Mouse (Mus musculus) stomach, embryonic 15.5 days (tissue): ENCODE results near the gene Il31ra. TPM values are rescaled to one million over a fixed set of nuclear protein-coding genes. Genes with fewer than 3 reads are reported as not detected.
"Not testable (repeated sequence)": the region's sequence is repeated elsewhere in the genome, so short reads cannot be mapped to it uniquely, and the experiment has no call there.

Experiments used
- ATAC-seq: fragments of 200-750 bp; cut with Nextera tagmentation; 2 replicates; pipeline ENCODE4 v1.8.0; 2017; ENCODE audit warnings: low read depth, moderate number of reproducible peaks, moderate TSS enrichment; ENCODE audit not compliant: insufficient read depth, low FRiP score
- H3K27ac ChIP-seq: fragments of 300-500 bp; sonication (generic); 2 replicates; pipeline ENCODE4 v1.5.1; 2015; ENCODE audit warnings: mild to moderate bottlenecking, inconsistent platforms
- H3K27me3 ChIP-seq: fragments of 300-500 bp; sonication (generic); replicated peaks from 2 replicates; pipeline ENCODE4 v1.6.1; 2015; ENCODE audit warnings: inconsistent platforms
- H3K36me3 ChIP-seq: fragments of 300-500 bp; sonication (generic); 2 replicates; pipeline ENCODE4 v1.6.1; 2015; ENCODE audit warnings: inconsistent platforms
- H3K4me1 ChIP-seq: fragments of 300-500 bp; sonication (generic); 2 replicates; pipeline ENCODE4 v1.6.1; 2015; ENCODE audit warnings: inconsistent platforms
- H3K4me2 ChIP-seq: fragments of 300-500 bp; sonication (generic); 2 replicates; pipeline ENCODE4 v1.6.1; 2015; ENCODE audit warnings: mild to moderate bottlenecking, inconsistent platforms
- H3K4me3 ChIP-seq: fragments of 300-500 bp; sonication (generic); replicated peaks from 2 replicates; pipeline ENCODE4 v1.5.1; 2015; ENCODE audit warnings: inconsistent platforms
- H3K9ac ChIP-seq: fragments of 300-500 bp; sonication (generic); 2 replicates; pipeline ENCODE4 v1.6.1; 2015; ENCODE audit warnings: inconsistent platforms
- H3K9me3 ChIP-seq: fragments of 300-500 bp; sonication (generic); 2 replicates; pipeline ENCODE4 v1.6.1; 2016; ENCODE audit warnings: inconsistent platforms
- WGBS: fragments of 180-500 bp; shearing (Covaris S2); methylation state at CpG from one replicate; pipeline ENCODE4 v1.1.7; 2015; 5-methylcytosine and 5-hydroxymethylcytosine counted together
- polyA plus RNA-seq: library from polyadenylated mRNA; unstranded; fragments of >200 nt; fragmentation: Nextera tagmentation; extraction: Ambion mirVana; gene quantifications from 2 replicates; pipeline ENCODE4 v1.2.1, GENCODE M21; 2015

Gene Il31ra
- 0.06 TPM in 2 replicates for polyA plus RNA-seq

DNA sequence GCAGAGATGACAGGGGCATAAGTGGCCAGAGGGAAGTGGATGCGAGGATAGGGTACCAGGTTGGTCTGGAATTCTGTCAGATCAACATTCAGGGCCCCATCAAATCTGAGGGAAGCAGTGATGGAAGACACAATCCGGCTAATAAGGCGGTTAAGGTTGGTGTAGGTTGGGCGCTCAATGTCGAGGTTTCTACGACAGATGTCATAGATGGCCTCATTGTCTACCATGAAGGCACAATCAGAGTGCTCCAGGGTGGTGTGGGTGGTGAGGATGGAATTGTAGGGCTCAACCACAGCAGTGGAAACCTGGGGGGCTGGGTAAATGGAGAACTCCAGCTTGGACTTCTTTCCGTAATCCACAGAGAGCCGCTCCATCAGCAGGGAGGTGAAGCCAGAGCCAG, at the start of gene Il31ra:
Il31ra (minus strand) TSS at position 101 of the 400 bp plus-strand sequence.
- H3K27ac ChIP-seq = not testable (repeated sequence)
- 95% methylated on average over 6 of the region's 8 CpGs for WGBS

DNA sequence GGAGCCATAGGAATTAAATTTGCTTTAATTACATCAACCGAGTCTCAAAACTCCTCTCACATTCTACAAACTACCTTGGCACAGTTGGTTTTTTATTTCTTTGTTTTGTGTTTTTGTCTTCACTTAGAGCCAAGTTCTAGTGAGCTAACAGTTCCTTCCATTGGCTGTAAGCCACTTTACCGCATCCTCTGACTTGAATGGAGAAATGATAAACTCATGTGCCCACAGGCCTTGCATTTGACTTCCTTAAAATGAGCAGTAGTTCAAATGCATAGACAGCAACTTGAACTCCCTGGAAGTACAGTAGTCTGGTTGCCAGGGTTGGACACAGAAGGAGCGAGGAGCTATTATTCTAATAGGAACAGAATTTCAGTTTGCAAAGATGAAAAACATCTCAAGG, 48.7 kb upstream of the Il31ra start:
- no peak overlapping the region for H3K9ac ChIP-seq
- no peak overlapping the region for H3K4me2 ChIP-seq
- ATAC-seq = no peak
- no peak overlapping the region for H3K4me3 ChIP-seq
- H3K36me3 ChIP-seq = no peaks in the 10 kb centered on the region
- no peaks in the 10 kb centered on the region for H3K9me3 ChIP-seq
- 84% methylated on average over 3 of the region's 3 CpGs for WGBS
- no peaks in the 10 kb centered on the region for H3K27me3 ChIP-seq
- no peaks in the 10 kb centered on the region for H3K4me1 ChIP-seq
- no peak overlapping the region for H3K27ac ChIP-seq

More for the DNA sequence above, at the start of gene Il31ra:
- not testable (repeated sequence) for H3K4me1 ChIP-seq, H3K9ac ChIP-seq, H3K27me3 ChIP-seq, H3K9me3 ChIP-seq, ATAC-seq, H3K36me3 ChIP-seq, H3K4me3 ChIP-seq, H3K4me2 ChIP-seq

DNA sequence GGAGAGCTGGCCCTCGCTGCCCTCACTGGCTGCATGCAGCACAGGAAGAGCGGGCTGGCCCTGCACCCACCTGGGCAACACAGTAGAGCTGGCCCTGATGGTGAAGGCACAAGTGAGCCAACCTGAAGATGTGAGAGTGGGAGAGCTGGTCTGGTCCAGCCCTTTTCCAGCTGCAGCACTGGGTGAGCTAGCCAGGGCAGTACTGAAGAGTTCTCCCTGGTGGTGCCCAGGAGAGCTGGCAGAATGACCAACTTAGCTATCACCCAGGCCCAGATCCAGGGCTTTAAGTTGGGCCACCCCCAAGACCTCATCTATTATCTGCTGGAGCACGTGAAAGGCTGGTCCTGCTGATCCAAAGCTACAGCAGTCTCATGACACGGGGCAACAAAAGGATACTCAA, 45.0 kb upstream of the Il31ra start:
- Histone ChIP-seq H3K9ac (no peak overlapping the region), H3K4me2 (no peak overlapping the region), H3K4me3 (no peak overlapping the region), H3K27ac (no peak overlapping the region), H3K36me3 (no peaks in the 10 kb centered on the region), H3K9me3 (no peaks in the 10 kb centered on the region), H3K27me3 (no peaks in the 10 kb centered on the region), H3K4me1 (no peaks in the 10 kb centered on the region)
- 65% methylated on average over 4 of the region's 4 CpGs for WGBS
- ATAC-seq = no peak

DNA sequence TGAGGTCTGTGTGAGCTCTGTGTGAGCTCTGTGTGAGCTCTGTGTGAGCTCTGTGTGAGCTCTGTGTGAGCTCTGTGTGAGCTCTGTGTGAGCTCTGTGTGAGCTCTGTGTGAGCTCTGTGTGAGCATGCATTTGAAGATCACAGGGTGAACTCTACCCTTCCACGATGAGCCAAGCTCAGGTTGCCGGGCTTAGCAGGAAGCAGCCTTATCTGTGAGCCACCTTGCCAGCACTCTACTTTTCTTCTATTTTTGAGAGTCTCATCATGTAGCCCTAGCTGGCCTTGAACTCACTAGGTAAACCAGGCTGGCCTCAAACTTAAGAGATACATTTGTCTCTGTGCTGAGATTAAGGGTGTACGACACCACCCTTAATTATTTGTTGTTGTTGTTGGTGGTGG, 42.3 kb upstream of the Il31ra start:
- no peak overlapping the region for H3K4me2 ChIP-seq
- H3K36me3 ChIP-seq = no peaks in the 10 kb centered on the region
- H3K4me3 ChIP-seq = no peak overlapping the region
- no peaks in the 10 kb centered on the region for H3K9me3 ChIP-seq
- no peaks in the 10 kb centered on the region for H3K4me1 ChIP-seq
- no peak overlapping the region for H3K27ac ChIP-seq
- H3K27me3 ChIP-seq = no peaks in the 10 kb centered on the region
- no peak overlapping the region for H3K9ac ChIP-seq
- no peak for ATAC-seq
- 32% methylated on average over 3 of the region's 3 CpGs for WGBS

DNA sequence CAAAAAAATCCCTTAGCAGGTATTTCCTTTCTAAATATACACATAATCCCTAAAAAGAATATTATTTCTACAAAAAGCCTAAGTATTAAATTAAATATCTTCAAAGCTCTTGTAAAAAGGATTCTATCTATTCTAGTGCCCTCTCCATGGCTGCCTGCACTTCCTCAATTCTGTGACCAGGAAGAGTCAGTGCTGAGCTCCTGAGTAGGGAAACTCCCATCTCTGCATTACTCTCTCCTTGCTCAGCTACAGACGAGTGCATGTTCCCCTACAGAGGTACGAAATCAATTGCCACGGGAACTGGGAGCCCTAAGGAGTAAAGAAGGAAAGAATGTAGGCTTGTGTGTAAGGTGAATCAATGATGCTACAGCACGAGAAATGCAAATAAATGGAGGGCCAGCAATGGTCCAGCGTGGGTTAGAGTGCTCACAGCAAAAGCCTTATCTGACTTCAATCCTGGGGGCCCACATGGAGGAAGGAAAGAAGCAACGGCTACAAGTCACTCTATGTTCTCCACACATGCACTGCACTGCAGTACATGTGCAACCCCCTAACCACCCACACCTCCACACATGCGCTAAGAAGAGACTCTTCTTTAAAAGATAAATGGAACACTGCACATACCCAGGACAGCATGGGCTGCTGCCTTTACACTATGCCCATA, 41.1 kb upstream of the Il31ra start:
- Histone ChIP-seq H3K9ac (no peak overlapping the region), H3K36me3 (no peaks in the 10 kb centered on the region), H3K4me3 (no peak overlapping the region), H3K4me1 (no peaks in the 10 kb centered on the region), H3K27ac (no peak overlapping the region), H3K9me3 (no peaks in the 10 kb centered on the region), H3K27me3 (no peaks in the 10 kb centered on the region), H3K4me2 (no peak overlapping the region)
- no peak for ATAC-seq
- 60% methylated on average over 7 of the region's 7 CpGs for WGBS

DNA sequence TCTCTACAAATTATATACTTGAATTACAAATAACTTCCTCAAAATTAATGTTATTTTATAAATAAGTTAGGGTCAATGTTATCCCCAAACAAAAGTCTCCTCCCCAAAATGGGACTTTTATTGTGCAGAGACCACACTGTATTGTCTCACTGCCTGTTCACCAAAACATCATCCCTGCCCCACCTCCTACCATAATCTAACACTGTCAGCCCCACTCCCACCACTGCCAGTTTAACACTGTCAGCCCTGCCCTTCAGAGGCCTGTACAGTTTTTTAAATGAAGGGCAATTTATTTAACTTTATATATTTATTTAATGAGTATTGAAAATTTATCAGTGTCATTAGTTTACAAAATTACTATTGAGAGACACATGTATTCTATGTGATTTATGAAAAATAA, 31.4 kb upstream of the Il31ra start:
- no peaks in the 10 kb centered on the region for H3K27me3 ChIP-seq
- no peaks in the 10 kb centered on the region for H3K4me1 ChIP-seq
- no peak for ATAC-seq
- no peak overlapping the region for H3K4me2 ChIP-seq
- H3K9me3 ChIP-seq = no peaks in the 10 kb centered on the region
- H3K4me3 ChIP-seq = no peak overlapping the region
- no peak overlapping the region for H3K9ac ChIP-seq
- H3K27ac ChIP-seq = no peak overlapping the region
- H3K36me3 ChIP-seq = no peaks in the 10 kb centered on the region

DNA sequence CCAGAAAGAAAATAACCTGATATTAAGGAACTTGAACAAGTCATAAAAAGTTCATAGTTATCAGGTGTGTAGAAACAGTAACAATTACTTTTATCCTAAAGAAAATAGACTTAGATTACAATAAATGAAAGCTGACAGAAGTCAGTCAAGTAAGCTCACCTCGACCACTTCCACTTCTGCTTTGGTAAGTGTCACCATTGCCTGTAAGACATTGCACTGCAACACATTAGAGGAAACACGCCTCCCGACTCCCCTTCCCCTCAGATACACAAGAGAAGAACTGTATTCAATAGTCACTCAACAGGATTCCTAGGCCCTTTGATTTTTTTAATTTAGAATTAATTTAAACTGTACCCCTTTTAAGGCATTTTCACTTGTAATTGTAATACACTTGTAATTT, 30.5 kb upstream of the Il31ra start:
- Histone ChIP-seq H3K4me1 (no peaks in the 10 kb centered on the region), H3K36me3 (no peaks in the 10 kb centered on the region), H3K9ac (no peak overlapping the region), H3K27ac (no peak overlapping the region), H3K4me2 (no peak overlapping the region), H3K27me3 (no peaks in the 10 kb centered on the region), H3K4me3 (no peak overlapping the region), H3K9me3 (no peaks in the 10 kb centered on the region)
- 60% methylated on average over 3 of the region's 3 CpGs for WGBS
- ATAC-seq = no peak

DNA sequence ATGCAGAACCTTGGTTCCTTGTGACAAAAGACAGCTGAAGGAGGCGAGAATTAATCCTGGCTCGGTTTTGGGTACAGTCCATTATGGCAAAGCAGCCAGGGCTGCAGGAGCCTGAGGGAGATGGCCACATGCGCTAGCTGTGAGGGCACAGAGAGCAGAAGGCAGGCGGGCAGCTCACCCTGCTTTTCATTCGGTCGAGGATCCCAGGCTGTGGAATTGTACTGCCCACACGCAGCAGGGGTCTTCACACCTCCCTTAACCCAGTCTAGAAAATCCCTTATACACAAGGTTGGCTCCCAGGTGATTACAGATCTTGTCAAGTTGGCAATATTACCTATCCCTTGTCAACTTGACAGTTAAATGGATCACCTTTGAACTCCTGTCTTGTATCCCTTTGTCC, 29.5 kb upstream of the Il31ra start:
- Histone ChIP-seq H3K4me2 (no peak overlapping the region), H3K36me3 (no peaks in the 10 kb centered on the region), H3K27ac (no peak overlapping the region), H3K9me3 (no peaks in the 10 kb centered on the region), H3K4me1 (no peaks in the 10 kb centered on the region), H3K4me3 (no peak overlapping the region), H3K9ac (no peak overlapping the region), H3K27me3 (no peaks in the 10 kb centered on the region)
- ATAC-seq = no peak
- 51% methylated on average over 7 of the region's 7 CpGs for WGBS

DNA sequence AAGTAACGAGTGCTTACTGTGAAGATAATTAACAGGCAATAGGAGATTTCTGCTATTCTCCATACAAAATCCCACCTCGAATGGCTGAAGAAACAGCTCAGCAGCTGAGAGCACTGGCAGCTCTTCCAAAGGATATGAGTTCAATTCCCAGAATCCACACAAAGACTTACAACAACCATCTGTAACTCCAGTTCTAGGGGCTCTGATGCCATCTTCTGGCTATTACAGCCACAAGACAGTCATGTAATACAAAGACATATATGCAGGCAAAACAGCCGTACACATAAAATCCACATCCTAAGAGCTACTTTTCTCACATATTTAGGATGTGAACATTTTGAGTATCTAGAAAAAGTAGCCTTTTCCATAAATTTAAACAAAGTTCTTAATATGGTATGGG, 27.4 kb upstream of the Il31ra start:
- Histone ChIP-seq H3K27me3 (no peaks in the 10 kb centered on the region), H3K27ac (no peak overlapping the region), H3K36me3 (no peaks in the 10 kb centered on the region), H3K4me2 (no peak overlapping the region), H3K9ac (no peak overlapping the region), H3K4me3 (no peak overlapping the region), H3K4me1 (no peaks in the 10 kb centered on the region), H3K9me3 (no peaks in the 10 kb centered on the region)
- WGBS = 53% methylated on average over 3 of the region's 3 CpGs
- ATAC-seq = no peak

DNA sequence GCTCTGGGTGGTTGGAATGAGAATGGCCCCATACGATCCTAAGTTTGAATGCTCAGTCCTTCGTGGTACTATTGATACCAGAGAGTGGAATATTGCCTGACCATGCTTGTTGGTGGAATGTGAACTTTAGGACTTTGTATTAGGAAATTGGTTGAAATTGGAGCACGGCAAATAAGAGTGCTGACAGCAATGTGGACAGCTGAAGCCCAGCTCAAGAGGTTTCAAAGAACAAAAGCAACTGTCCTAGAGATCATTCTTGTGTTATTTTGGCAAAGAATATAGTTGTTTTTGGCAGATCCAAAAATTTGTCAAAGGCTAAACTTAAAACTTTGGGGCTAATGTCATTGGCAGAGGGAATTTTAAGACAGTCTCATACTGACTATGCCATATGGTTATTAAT, 14.4 kb upstream of the Il31ra start:
- Histone ChIP-seq H3K4me3 (no peak overlapping the region), H3K27me3 (no peaks in the 10 kb centered on the region), H3K4me1 (no peaks in the 10 kb centered on the region), H3K9me3 (no peaks in the 10 kb centered on the region), H3K9ac (no peak overlapping the region), H3K27ac (no peak overlapping the region), H3K4me2 (no peak overlapping the region), H3K36me3 (no peaks in the 10 kb centered on the region)
- WGBS = 84% methylated on average over 3 of the region's 3 CpGs
- ATAC-seq = no peak

DNA sequence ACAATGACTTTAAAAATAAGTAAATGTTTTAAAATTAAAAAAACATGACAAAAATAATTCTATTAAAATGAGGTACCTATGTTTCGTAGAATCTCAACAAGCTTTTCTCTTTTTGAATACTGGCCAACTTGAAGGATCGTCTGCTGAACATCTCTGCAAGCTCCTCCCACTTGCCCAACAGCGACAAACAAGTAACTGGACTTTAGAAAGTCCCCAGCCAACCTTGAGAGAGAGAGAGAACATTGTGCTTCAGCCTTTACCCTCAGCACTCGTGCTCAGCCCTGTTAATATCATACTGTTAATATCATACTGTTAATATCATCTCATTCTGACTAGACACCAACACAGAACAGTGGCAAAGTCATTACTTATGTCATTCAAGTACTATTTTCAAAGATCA, 10.3 kb upstream of the Il31ra start:
- 58% methylated on average over 4 of the region's 4 CpGs for WGBS
- Histone ChIP-seq H3K27me3 (no peaks in the 10 kb centered on the region), H3K36me3 (no peaks in the 10 kb centered on the region), H3K9ac (no peak overlapping the region), H3K4me3 (no peak overlapping the region), H3K9me3 (no peaks in the 10 kb centered on the region), H3K4me2 (no peak overlapping the region), H3K27ac (no peak overlapping the region), H3K4me1 (no peaks in the 10 kb centered on the region)
- ATAC-seq = no peak

DNA sequence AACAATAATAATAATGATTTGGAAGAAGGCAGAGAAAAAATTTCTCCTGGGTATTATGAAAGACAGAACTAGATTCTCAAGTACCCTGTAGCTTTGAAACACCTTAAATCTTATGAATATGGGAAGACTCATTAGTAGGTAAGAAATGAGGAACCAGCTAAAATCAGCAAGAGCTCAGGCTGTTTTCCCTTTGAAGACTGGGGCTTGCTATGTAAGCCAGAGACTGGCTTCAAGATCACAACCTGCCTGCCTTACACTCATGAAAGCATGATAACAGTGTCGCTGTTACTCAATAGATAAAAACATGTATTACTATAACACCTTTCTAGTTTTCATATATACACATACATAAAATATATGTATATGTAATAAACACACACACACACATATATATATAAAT, 9.7 kb upstream of the Il31ra start:
- no peaks in the 10 kb centered on the region for H3K27me3 ChIP-seq
- H3K27ac ChIP-seq = no peak overlapping the region
- H3K9ac ChIP-seq = no peak overlapping the region
- H3K9me3 ChIP-seq = no peaks in the 10 kb centered on the region
- whole genome bisulfite sequencing = 83% methylated on average over 1 of the region's 1 CpGs
- no peak overlapping the region for H3K4me3 ChIP-seq
- ATAC-seq = no peak
- no peaks in the 10 kb centered on the region for H3K4me1 ChIP-seq
- H3K36me3 ChIP-seq = no peaks in the 10 kb centered on the region
- H3K4me2 ChIP-seq = no peak overlapping the region

DNA sequence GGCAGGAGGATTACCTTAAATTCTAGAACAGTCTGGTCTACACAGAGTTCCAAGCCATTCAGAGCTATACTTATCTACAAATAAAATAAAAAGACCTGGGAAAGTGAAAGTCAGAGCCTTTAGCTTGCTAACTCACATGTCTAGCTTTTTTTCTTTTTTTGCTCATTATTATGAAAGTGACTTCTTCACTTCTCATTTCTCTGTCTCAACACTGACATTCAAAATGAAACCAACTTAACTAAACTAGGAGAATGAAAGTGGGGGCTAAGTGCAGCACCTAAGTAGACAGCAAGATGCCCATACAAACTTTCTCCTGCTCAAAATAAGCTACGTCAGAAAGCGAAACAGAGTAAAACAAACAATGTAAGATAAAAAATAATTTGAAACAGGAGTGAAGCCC, 8.4 kb upstream of the Il31ra start:
- WGBS = 83% methylated on average over 2 of the region's 2 CpGs

More for the DNA sequence above, 8.4 kb upstream of the Il31ra start:
- no peak overlapping the region for H3K9ac ChIP-seq
- no peaks in the 10 kb centered on the region for H3K36me3 ChIP-seq
- H3K4me3 ChIP-seq = no peak overlapping the region
- ATAC-seq = no peak
- no peaks in the 10 kb centered on the region for H3K27me3 ChIP-seq
- H3K4me1 ChIP-seq = no peaks in the 10 kb centered on the region
- H3K27ac ChIP-seq = no peak overlapping the region
- H3K4me2 ChIP-seq = no peak overlapping the region
- H3K9me3 ChIP-seq = no peaks in the 10 kb centered on the region
